Mouse (Mus musculus) limb, embryonic 15.5 days (tissue): ENCODE data around the gene Fgfr2. TPM values are rescaled to one million over a fixed set of nuclear protein-coding genes. Genes with fewer than 3 reads are reported as not detected.

Experiments
- ATAC-seq: fragments of 200-750 bp; cut with Nextera tagmentation; 2 replicates; pipeline ENCODE4 v1.8.0; 2017; ENCODE audit warnings: low read depth, moderate TSS enrichment; ENCODE audit not compliant: insufficient number of reproducible peaks, low FRiP score, low TSS enrichment
- H3K27ac ChIP-seq: fragments of 300-500 bp; sonication (generic); 2 replicates; pipeline ENCODE4 v1.5.1; 2015; ENCODE audit warnings: moderate library complexity, mild to moderate bottlenecking, inconsistent platforms
- H3K27me3 ChIP-seq: fragments of 300-500 bp; sonication (generic); 2 replicates; pipeline ENCODE4 v1.6.1; 2015; ENCODE audit warnings: inconsistent platforms
- H3K36me3 ChIP-seq: fragments of 300-500 bp; sonication (generic); 2 replicates; pipeline ENCODE4 v1.6.1; 2015; ENCODE audit warnings: inconsistent platforms
- H3K4me1 ChIP-seq: fragments of 300-500 bp; sonication (generic); 2 replicates; pipeline ENCODE4 v1.6.1; 2015; ENCODE audit warnings: inconsistent platforms
- H3K4me2 ChIP-seq: fragments of 300-500 bp; sonication (generic); 2 replicates; pipeline ENCODE4 v1.6.1; 2015; ENCODE audit warnings: mild to moderate bottlenecking, inconsistent platforms
- H3K4me3 ChIP-seq: fragments of 300-500 bp; sonication (generic); 2 replicates; pipeline ENCODE4 v1.5.1; 2015; ENCODE audit warnings: mild to moderate bottlenecking, inconsistent platforms
- H3K9ac ChIP-seq: fragments of 300-500 bp; sonication (generic); 2 replicates; pipeline ENCODE4 v1.6.1; 2015; ENCODE audit warnings: inconsistent platforms
- H3K9me3 ChIP-seq: fragments of 300-500 bp; sonication (generic); 2 replicates; pipeline ENCODE4 v1.6.1; 2016; ENCODE audit warnings: inconsistent platforms
- WGBS: fragments of 180-500 bp; shearing (Covaris S2); methylation state at CpG from one replicate; pipeline ENCODE4 v1.1.7; 2015; 5-methylcytosine and 5-hydroxymethylcytosine counted together
- polyA plus RNA-seq: library from polyadenylated mRNA; unstranded; fragments of >200 nt; fragmentation: Nextera tagmentation; extraction: Ambion mirVana; gene quantifications from 2 replicates; pipeline ENCODE4 v1.2.1, GENCODE M21; 2015

Gene Fgfr2
- polyA plus RNA-seq, 1 experiment from 2014 or later: 101 TPM

GRCm38 (mm10) chr7:132998639-132999038 lies 124.5 kb downstream of the Fgfr2 start:
- no peak overlapping the region for H3K4me3 ChIP-seq
- whole genome bisulfite sequencing: 92% methylated on average over 12 of the region's 12 CpGs
- no peak overlapping the region for H3K4me2 ChIP-seq
- no peaks in the 10 kb centered on the region for H3K27me3 ChIP-seq
- no peak overlapping the region for H3K9ac ChIP-seq
- H3K9me3 ChIP-seq: no peaks in the 10 kb centered on the region
- H3K36me3 ChIP-seq: peaks cover 57% of the 10 kb centered on the region
- H3K4me1 ChIP-seq: peaks cover 7% of the 10 kb centered on the region
- H3K27ac ChIP-seq: no peak overlapping the region
- ATAC-seq: no peak

GRCm38 (mm10) chr7:132996391-132996790 lies 126.8 kb downstream of the Fgfr2 start:
- Histone ChIP-seq H3K36me3 (peaks cover 62% of the 10 kb centered on the region), H3K4me2 (no peak overlapping the region), H3K4me1 (no peaks in the 10 kb centered on the region), H3K4me3 (no peak overlapping the region), H3K27ac (no peak overlapping the region), H3K9ac (no peak overlapping the region), H3K9me3 (no peaks in the 10 kb centered on the region), H3K27me3 (no peaks in the 10 kb centered on the region)
- ATAC-seq: no peak
- 90% methylated on average over 5 of the region's 5 CpGs for WGBS

- WGBS: 81% methylated on average over 6 of the region's 6 CpGs
Measured at GRCm38 (mm10) chr7:132994628-132995191, 128.4 kb downstream of the Fgfr2 start.

GRCm38 (mm10) chr7:132994120-132994519 lies 129.0 kb downstream of the Fgfr2 start:
- Histone ChIP-seq H3K27me3 (no peaks in the 10 kb centered on the region), H3K4me2 (no peak overlapping the region), H3K27ac (no peak overlapping the region), H3K9ac (no peak overlapping the region), H3K36me3 (peaks cover 80% of the 10 kb centered on the region), H3K9me3 (no peaks in the 10 kb centered on the region), H3K4me3 (no peak overlapping the region), H3K4me1 (no peaks in the 10 kb centered on the region)
- ATAC-seq: no peak
- 85% methylated on average over 8 of the region's 8 CpGs for WGBS

More at GRCm38 (mm10) chr7:132994628-132995191, 128.4 kb downstream of the Fgfr2 start:
- Histone ChIP-seq H3K27ac (no peak overlapping the region), H3K4me3 (no peak overlapping the region), H3K27me3 (no peaks in the 10 kb centered on the region), H3K4me2 (no peak overlapping the region), H3K4me1 (no peaks in the 10 kb centered on the region), H3K9ac (no peak overlapping the region), H3K36me3 (peaks cover 76% of the 10 kb centered on the region), H3K9me3 (no peaks in the 10 kb centered on the region)
- ATAC-seq: no peak

- no peak overlapping the region for H3K9ac ChIP-seq
- H3K27ac ChIP-seq: no peak overlapping the region
- 0 out of 2 replicates have a peak, but pooled peaks have one; percentile 49 for ATAC-seq
- no peaks in the 10 kb centered on the region for H3K9me3 ChIP-seq
- peaks cover 80% of the 10 kb centered on the region for H3K36me3 ChIP-seq
- no peaks in the 10 kb centered on the region for H3K4me1 ChIP-seq
- H3K4me2 ChIP-seq: no peak overlapping the region
- no peak overlapping the region for H3K4me3 ChIP-seq
- H3K27me3 ChIP-seq: no peaks in the 10 kb centered on the region
- 91% methylated on average over 9 of the region's 9 CpGs for WGBS
Measured at GRCm38 (mm10) chr7:132992967-132993615, 130.1 kb downstream of the Fgfr2 start.

GRCm38 (mm10) chr7:132991240-132991900 lies 131.8 kb downstream of the Fgfr2 start:
- H3K9ac ChIP-seq: no peak overlapping the region
- no peaks in the 10 kb centered on the region for H3K9me3 ChIP-seq
- no peak overlapping the region for H3K27ac ChIP-seq
- peaks cover 72% of the 10 kb centered on the region for H3K36me3 ChIP-seq
- H3K4me3 ChIP-seq: no peak overlapping the region
- no peaks in the 10 kb centered on the region for H3K27me3 ChIP-seq
- H3K4me1 ChIP-seq: no peaks in the 10 kb centered on the region
- WGBS: 84% methylated on average over 14 of the region's 14 CpGs
- no peak overlapping the region for H3K4me2 ChIP-seq
- ATAC-seq: no peak

GRCm38 (mm10) chr7:132989839-132990238 lies 133.3 kb downstream of the Fgfr2 start:
- H3K4me2 ChIP-seq: no peak overlapping the region
- H3K27me3 ChIP-seq: no peaks in the 10 kb centered on the region
- H3K27ac ChIP-seq: no peak overlapping the region
- H3K4me3 ChIP-seq: no peak overlapping the region
- no peak overlapping the region for H3K9ac ChIP-seq
- no peaks in the 10 kb centered on the region for H3K9me3 ChIP-seq
- no peaks in the 10 kb centered on the region for H3K4me1 ChIP-seq
- H3K36me3 ChIP-seq: peaks cover 69% of the 10 kb centered on the region
- WGBS: 88% methylated on average over 5 of the region's 5 CpGs
- no peak for ATAC-seq

GRCm38 (mm10) chr7:132982639-132983038 lies 140.5 kb downstream of the Fgfr2 start:
- WGBS: 79% methylated on average over 3 of the region's 3 CpGs
- H3K36me3 ChIP-seq: peaks cover 54% of the 10 kb centered on the region

GRCm38 (mm10) chr7:132977981-132978380 lies 145.2 kb downstream of the Fgfr2 start:
- WGBS: 94% methylated on average over 2 of the region's 2 CpGs
- Histone ChIP-seq H3K27me3 (no peaks in the 10 kb centered on the region), H3K36me3 (peaks cover 40% of the 10 kb centered on the region), H3K4me1 (no peaks in the 10 kb centered on the region), H3K4me3 (no peak overlapping the region), H3K27ac (no peak overlapping the region), H3K9ac (no peak overlapping the region), H3K4me2 (no peak overlapping the region), H3K9me3 (no peaks in the 10 kb centered on the region)
- ATAC-seq: no peak

More at GRCm38 (mm10) chr7:132982639-132983038, 140.5 kb downstream of the Fgfr2 start:
- no peak overlapping the region for H3K27ac ChIP-seq
- no peak for ATAC-seq
- no peaks in the 10 kb centered on the region for H3K4me1 ChIP-seq
- H3K4me2 ChIP-seq: no peak overlapping the region
- no peak overlapping the region for H3K4me3 ChIP-seq
- H3K9me3 ChIP-seq: no peaks in the 10 kb centered on the region
- no peaks in the 10 kb centered on the region for H3K27me3 ChIP-seq
- no peak overlapping the region for H3K9ac ChIP-seq

GRCm38 (mm10) chr7:132976079-132976478 lies 147.1 kb downstream of the Fgfr2 start:
- no peaks in the 10 kb centered on the region for H3K4me1 ChIP-seq
- peaks cover 29% of the 10 kb centered on the region for H3K36me3 ChIP-seq
- 53% methylated on average over 2 of the region's 2 CpGs for WGBS
- no peak overlapping the region for H3K4me3 ChIP-seq
- no peaks in the 10 kb centered on the region for H3K9me3 ChIP-seq
- H3K9ac ChIP-seq: no peak overlapping the region
- no peaks in the 10 kb centered on the region for H3K27me3 ChIP-seq
- no peak for ATAC-seq
- no peak overlapping the region for H3K4me2 ChIP-seq
- H3K27ac ChIP-seq: no peak overlapping the region

GRCm38 (mm10) chr7:132972079-132972478 lies 151.1 kb downstream of the Fgfr2 start:
- 93% methylated on average over 2 of the region's 2 CpGs for WGBS
- H3K4me3 ChIP-seq: no peak overlapping the region
- no peak overlapping the region for H3K9ac ChIP-seq
- peaks cover 28% of the 10 kb centered on the region for H3K36me3 ChIP-seq
- H3K4me1 ChIP-seq: no peaks in the 10 kb centered on the region
- no peak overlapping the region for H3K27ac ChIP-seq
- H3K4me2 ChIP-seq: no peak overlapping the region
- H3K27me3 ChIP-seq: no peaks in the 10 kb centered on the region
- ATAC-seq: no peak
- no peaks in the 10 kb centered on the region for H3K9me3 ChIP-seq

GRCm38 (mm10) chr7:132965707-132966106 lies 157.4 kb downstream of the Fgfr2 start:
- Histone ChIP-seq H3K27ac (no peak overlapping the region), H3K9me3 (no peaks in the 10 kb centered on the region), H3K9ac (no peak overlapping the region), H3K4me3 (no peak overlapping the region), H3K27me3 (no peaks in the 10 kb centered on the region), H3K36me3 (0 out of 2 replicates have a peak, but pooled peaks cover 17% of the 10 kb centered on the region), H3K4me2 (no peak overlapping the region), H3K4me1 (no peaks in the 10 kb centered on the region)
- 83% methylated on average over 2 of the region's 2 CpGs for WGBS
- no peak for ATAC-seq
